In genomic region chr2:65083411-65083810, GRCm38 (mm10) we compare ENCODE assay signal across 29 mouse cellular contexts. TPM values are rescaled to one million over a fixed set of nuclear protein-coding genes. Genes with fewer than 3 reads are reported as not detected.
DNase-seq lines count a peak whose midpoint lies in the region; ATAC-seq and TF ChIP-seq lines count a peak whose summit lies in the region.
"Had no signal": no experiment of that assay in that cellular context is flagged by ENCODE, and none has a peak within 500 bp of the region (broad histone marks: within the 10 kb centered on the region; RNA-seq: fewer than 3 reads in every experiment).

No protein-coding gene starts in this region.

- no peaks in the 10 kb centered on the region for H3K36me3 ChIP-seq in lung, embryonic 14.5 days (ENCODE audit: insufficient read depth)
- H3K36me3 ChIP-seq in stomach, embryonic 16.5 days (ENCODE audit: control insufficient read depth, insufficient read depth, low read length): no peaks in the 10 kb centered on the region
- H3K36me3 ChIP-seq in intestine, embryonic 16.5 days (ENCODE audit: control insufficient read depth, insufficient read depth, low read length): no peaks in the 10 kb centered on the region
- H3K36me3 ChIP-seq: embryonic facial prominence, embryonic 12.5 days; embryonic facial prominence, embryonic 15.5 days; G1E; heart, embryonic 12.5 days; heart, embryonic 15.5 days; hindbrain, embryonic 10.5 days; hindbrain, embryonic 15.5 days had no signal

- H3K4me1 ChIP-seq in lung, embryonic 14.5 days (ENCODE audit: insufficient read depth): no peaks in the 10 kb centered on the region
- H3K4me1 ChIP-seq in lung, adult 2 months (ENCODE audit: control insufficient read depth, insufficient read depth, low read length): no peaks in the 10 kb centered on the region; the same call in 1 of the 2 replicates
- no peaks in the 10 kb centered on the region for H3K4me1 ChIP-seq in stomach, embryonic 16.5 days (ENCODE audit: control insufficient read depth, insufficient read depth, low read length)
- H3K4me1 ChIP-seq in intestine, embryonic 16.5 days (ENCODE audit: control insufficient read depth, insufficient read depth, low read length): no peaks in the 10 kb centered on the region
- H3K4me1 ChIP-seq: embryonic facial prominence, embryonic 12.5 days; embryonic facial prominence, embryonic 15.5 days; hindbrain, embryonic 15.5 days had no signal

- no peaks in the 10 kb centered on the region for H3K9me3 ChIP-seq in lung, embryonic 14.5 days (ENCODE audit: low read depth, low read length)
- no peaks in the 10 kb centered on the region for H3K9me3 ChIP-seq in stomach, embryonic 16.5 days (replicated peaks; ENCODE audit: control insufficient read depth, low read length)
- no peaks in the 10 kb centered on the region for H3K9me3 ChIP-seq in intestine, embryonic 16.5 days (ENCODE audit: control insufficient read depth, low read length)
- H3K9me3 ChIP-seq: embryonic facial prominence, embryonic 12.5 days; embryonic facial prominence, embryonic 15.5 days; heart, embryonic 12.5 days; heart, embryonic 15.5 days; hindbrain, embryonic 10.5 days; hindbrain, embryonic 15.5 days had no signal

- no peak overlapping the region for H3K9ac ChIP-seq in lung, embryonic 14.5 days
- no peak overlapping the region for H3K9ac ChIP-seq in stomach, embryonic 16.5 days (ENCODE audit: low read length)
- no peak overlapping the region for H3K9ac ChIP-seq in intestine, embryonic 16.5 days (ENCODE audit: low read depth, low read length)
- H3K9ac ChIP-seq: embryonic facial prominence, embryonic 12.5 days; embryonic facial prominence, embryonic 15.5 days; forebrain, postnatal 0 days; heart, embryonic 12.5 days; heart, embryonic 15.5 days; hindbrain, embryonic 15.5 days had no signal

- no peak overlapping the region for H3K27ac ChIP-seq in lung, embryonic 14.5 days (ENCODE audit: low read depth)
- no peak overlapping the region for H3K27ac ChIP-seq in stomach, embryonic 16.5 days (ENCODE audit: low read length)
- H3K27ac ChIP-seq in intestine, embryonic 16.5 days (ENCODE audit: low read length): no peak overlapping the region
- H3K27ac ChIP-seq: embryonic facial prominence, embryonic 12.5 days; embryonic facial prominence, embryonic 15.5 days; gastrocnemius, adult 2 months; heart, embryonic 15.5 days; hindbrain, embryonic 10.5 days; hindbrain, embryonic 15.5 days had no signal

- DNase-seq in lung, embryonic 14.5 days: no peak
- no peak for DNase-seq in lung, adult 2 months
- peak; percentile 56 for DNase-seq in lung, postnatal 25 days (ENCODE audit: low spot score)
- DNase-seq in lung, postnatal 10 days: no peak
- no peak for DNase-seq in MN1 (ENCODE audit: low spot score)
- DNase-seq: adrenal gland, adult 2 months; adrenal gland, postnatal 14 days; B cell, adult 2 months; cerebellum, adult 11 months; cerebellum, adult 2 months; cerebellum, adult 9-11 months; cerebellum, postnatal 25 days; forebrain, postnatal 0 days; gastrocnemius, adult 2 months; gastrocnemius, postnatal 14 days; heart, adult 11 months; heart, postnatal 10 days; heart, postnatal 36 days had no signal

- no peaks in the 10 kb centered on the region for H3K27me3 ChIP-seq in lung, embryonic 14.5 days (ENCODE audit: insufficient read depth, low read length)
- H3K27me3 ChIP-seq in stomach, embryonic 16.5 days (ENCODE audit: control insufficient read depth, insufficient read depth, low read length): no peaks in the 10 kb centered on the region
- no peaks in the 10 kb centered on the region for H3K27me3 ChIP-seq in intestine, embryonic 16.5 days (replicated peaks; ENCODE audit: control insufficient read depth, insufficient read depth, low read length)
- H3K27me3 ChIP-seq: CH12.LX; embryonic facial prominence, embryonic 12.5 days; embryonic facial prominence, embryonic 15.5 days; heart, embryonic 12.5 days; heart, embryonic 15.5 days; hindbrain, embryonic 15.5 days had no signal

- no peak overlapping the region for H3K4me3 ChIP-seq in lung, embryonic 14.5 days (ENCODE audit: low read depth, low read length)
- no peak overlapping the region for H3K4me3 ChIP-seq in lung, adult 2 months (replicated peaks; ENCODE audit: extremely low read depth, low read depth, low read length)
- H3K4me3 ChIP-seq in stomach, embryonic 16.5 days (replicated peaks; ENCODE audit: low read length): no peak overlapping the region
- H3K4me3 ChIP-seq in intestine, embryonic 16.5 days (ENCODE audit: low read length): no peak overlapping the region
- H3K4me3 ChIP-seq: embryonic facial prominence, embryonic 12.5 days; embryonic facial prominence, embryonic 15.5 days; gastrocnemius, adult 2 months; heart, embryonic 12.5 days; heart, embryonic 15.5 days; hindbrain, embryonic 10.5 days; hindbrain, embryonic 15.5 days had no signal

- no peak for TF ChIP-seq POLR2A in lung, adult 2 months (IDR thresholded peaks at IDR 0.05; ENCODE audit: borderline replicate concordance, extremely low read depth, low read depth, low read length)

- H3K4me2 ChIP-seq in lung, embryonic 14.5 days: no peak overlapping the region
- no peak overlapping the region for H3K4me2 ChIP-seq in stomach, embryonic 16.5 days (ENCODE audit: low read depth, low read length)
- no peak overlapping the region for H3K4me2 ChIP-seq in intestine, embryonic 16.5 days (ENCODE audit: low read depth, low read length)
- H3K4me2 ChIP-seq: embryonic facial prominence, embryonic 12.5 days; embryonic facial prominence, embryonic 15.5 days; heart, embryonic 12.5 days; heart, embryonic 15.5 days; hindbrain, embryonic 15.5 days had no signal

- TF ChIP-seq CTCF in lung, embryonic 14.5 days (IDR thresholded peaks at IDR 0.05; ENCODE audit: low read depth): no peak
- TF ChIP-seq CTCF in lung, adult 2 months (IDR thresholded peaks at IDR 0.05; ENCODE audit: insufficient read depth, low read length): no peak

- ATAC-seq in lung, embryonic 14.5 days (ENCODE audit: insufficient read depth): peak; percentile 56
- peak; percentile 29; the same call in 1 of the 2 replicates for ATAC-seq in stomach, embryonic 16.5 days (ENCODE audit: insufficient read depth, low FRiP score)
- ATAC-seq in intestine, embryonic 16.5 days: no peak
- ATAC-seq: forebrain, embryonic 14.5 days; forebrain, postnatal 0 days had no signal

RNA-seq across cellular contexts. Expression of gene Grb14, which starts 58.6 kb away (rescaled TPM):
- 32.5 and 35.4 TPM in 2 replicates for polyA plus RNA-seq in lung, embryonic 14.5 days (2014; fragmentation: Nextera tagmentation; extraction: Ambion mirVana)
- polyA plus RNA-seq in lung, adult 2 months (2012; rRNA removed): 22.2 and 32.5 TPM in 2 replicates
- 16.0 and 18.0 TPM in 2 replicates for polyA plus RNA-seq in stomach, embryonic 16.5 days (2015; fragmentation: Nextera tagmentation; extraction: Ambion mirVana)
- 12.6 and 14.7 TPM in 2 replicates for polyA plus RNA-seq in intestine, embryonic 16.5 days (2015; fragmentation: Nextera tagmentation; extraction: Ambion mirVana)
- polyA plus RNA-seq: G1E had no signal
